Mouse (Mus musculus): ENCODE data around the gene Aqr.

DNA sequence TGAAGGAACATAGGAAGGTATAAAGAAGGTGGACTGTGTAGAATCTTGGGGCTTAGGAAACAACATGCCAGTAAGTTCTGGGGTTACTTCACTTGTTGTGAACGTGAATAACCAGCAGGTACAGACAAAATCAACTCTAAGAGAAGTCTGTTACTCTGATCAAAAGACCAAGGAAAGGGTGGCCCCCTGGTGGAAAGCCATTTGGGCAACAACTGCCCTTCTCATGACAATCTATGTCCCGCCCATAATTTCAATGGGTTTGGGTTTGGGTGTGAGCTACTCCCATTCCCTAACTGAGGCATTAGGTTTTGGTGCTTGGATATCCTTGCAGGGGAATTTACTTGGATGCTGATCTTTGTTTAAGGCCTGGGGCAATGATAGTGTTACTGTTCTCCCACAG lies 122.8 kb downstream of the Aqr start:
- TF ChIP-seq POLR2A (IDR thresholded peaks at IDR 0.05; ENCODE audit: borderline replicate concordance, low read depth, low read length) (no peak), CTCF (IDR thresholded peaks at IDR 0.05; ENCODE audit: low read depth, low read length) (no peak)
